Mouse (Mus musculus) telencephalon, adult 2 months (tissue): ENCODE data around the gene Tfap2a.

ENCODE experiments used
- DNase-seq: peaks from one replicate; pipeline ENCODE4 v3.0.0-alpha.2; 2011; ENCODE audit warnings: low read depth, low spot score

Tfap2a gene

DNA sequence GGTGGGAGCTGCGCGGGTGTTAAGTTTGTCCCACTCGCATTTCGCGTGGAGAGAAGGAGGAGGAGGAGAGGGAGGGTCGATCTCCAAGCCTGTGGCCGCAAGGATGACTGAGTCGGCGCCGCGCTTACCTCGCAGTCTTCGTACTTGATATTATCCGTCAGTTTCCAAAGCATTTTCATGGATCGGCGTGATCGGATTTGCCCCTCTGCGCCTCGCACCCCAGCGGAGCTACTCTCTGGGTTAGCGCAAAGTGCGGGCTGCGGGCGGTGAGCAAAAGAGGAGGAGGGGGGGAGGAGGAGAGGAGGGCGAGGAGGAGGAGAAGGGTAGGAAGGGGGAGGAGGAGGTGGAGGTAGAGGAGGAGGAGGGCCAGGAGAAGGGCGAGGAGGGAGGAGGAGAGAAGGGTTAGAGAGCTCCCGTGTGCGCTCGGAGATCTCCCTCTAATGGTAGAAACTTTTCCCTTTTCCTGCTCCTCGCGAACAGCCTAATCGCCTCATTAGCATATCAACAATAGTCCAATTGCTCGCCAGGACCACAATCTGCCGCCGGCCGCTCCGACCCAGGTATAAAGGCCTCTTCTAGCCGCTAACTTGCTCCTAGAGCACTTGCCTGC, 4.5 kb downstream of the Tfap2a start:
- DNase-seq = no peak

DNA sequence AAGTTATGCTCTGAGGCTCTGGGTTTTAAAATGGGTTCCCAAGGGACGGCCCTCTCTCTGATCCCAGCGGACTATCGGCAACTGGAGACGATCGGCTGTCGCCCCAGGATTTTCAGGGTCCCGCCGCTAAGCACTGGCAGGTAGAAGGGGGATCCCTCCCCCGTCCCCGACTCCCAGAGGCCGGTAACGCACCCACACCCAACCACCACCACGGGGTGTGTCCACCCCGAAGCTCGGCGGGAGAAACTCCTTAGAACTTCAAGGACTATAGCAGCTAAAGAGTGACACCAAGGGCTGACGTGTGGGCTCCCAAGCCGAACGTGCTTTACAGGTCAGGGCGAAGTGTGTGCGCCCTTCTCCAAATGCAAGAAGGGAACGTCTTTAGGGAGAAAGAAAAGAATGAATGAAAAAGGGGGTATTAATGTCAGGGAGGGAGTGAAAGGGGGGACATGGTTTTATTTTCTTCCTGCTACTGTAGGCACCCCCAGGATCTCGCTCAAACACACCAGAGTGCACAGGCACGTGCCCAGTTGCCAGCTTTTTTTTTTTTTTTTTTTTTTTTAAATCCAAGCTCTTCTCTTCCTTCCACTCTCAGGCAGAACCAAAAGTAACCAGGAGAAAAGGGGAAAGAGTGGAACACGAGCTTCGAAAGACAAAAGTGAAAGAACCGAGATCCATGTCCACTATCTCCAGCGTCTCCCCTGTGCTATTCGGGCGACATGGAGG, 5.2 kb downstream of the Tfap2a start:
- no peak for DNase-seq

DNA sequence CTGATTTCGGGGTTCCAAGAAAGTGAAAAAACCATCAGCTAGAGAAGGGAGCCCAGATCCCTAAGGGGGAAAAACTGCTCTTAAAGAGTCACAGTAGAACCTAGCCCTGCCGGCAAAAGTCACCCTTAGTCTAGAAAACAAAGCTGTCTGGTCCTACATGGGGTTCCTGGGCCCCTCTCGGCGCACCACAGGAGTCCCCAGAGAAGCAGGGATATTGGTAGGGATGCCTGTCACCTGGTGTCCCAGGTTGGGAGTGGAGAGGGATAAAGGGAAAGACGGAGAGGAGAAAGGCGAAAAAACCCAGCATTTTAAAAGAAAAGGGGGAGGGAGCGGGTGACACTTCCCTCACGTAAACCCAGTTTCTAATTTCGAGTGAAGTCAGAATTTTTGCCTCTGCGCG, 6.1 kb downstream of the Tfap2a start:
- no peak for DNase-seq

DNA sequence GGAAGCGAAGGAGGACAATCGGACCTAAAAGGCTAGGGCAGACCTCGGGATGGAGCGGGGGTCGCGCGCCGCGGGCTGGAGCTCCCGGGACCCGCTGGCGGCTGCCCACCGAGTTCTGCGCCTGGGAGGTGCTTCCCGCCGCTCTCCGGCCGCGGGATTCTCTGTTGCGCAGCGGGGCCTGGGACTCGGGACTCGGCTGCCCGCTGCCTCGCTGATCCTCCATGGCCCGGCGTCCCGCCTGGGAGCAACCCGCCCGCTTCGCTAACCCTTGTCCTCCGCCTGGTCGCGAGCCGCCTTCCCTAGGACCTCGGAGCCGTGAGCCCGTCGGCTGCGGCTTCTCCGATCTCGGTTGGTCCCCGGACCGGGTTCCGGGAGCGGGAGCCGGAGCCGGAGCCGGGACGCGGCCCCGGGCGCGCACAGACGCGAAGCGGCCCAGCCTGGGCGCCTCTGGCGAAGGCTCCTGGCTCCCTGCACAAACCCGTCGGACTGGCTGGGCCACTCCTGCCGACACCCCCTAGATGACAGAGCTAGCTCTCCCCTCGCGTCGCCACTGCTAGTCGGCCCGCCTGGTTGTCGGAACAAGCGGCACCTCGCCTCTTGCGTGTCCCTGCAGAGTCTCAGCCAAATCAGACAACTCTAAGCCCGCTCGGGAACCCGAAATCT, 6.9 kb downstream of the Tfap2a start:
- no peak for DNase-seq

DNA sequence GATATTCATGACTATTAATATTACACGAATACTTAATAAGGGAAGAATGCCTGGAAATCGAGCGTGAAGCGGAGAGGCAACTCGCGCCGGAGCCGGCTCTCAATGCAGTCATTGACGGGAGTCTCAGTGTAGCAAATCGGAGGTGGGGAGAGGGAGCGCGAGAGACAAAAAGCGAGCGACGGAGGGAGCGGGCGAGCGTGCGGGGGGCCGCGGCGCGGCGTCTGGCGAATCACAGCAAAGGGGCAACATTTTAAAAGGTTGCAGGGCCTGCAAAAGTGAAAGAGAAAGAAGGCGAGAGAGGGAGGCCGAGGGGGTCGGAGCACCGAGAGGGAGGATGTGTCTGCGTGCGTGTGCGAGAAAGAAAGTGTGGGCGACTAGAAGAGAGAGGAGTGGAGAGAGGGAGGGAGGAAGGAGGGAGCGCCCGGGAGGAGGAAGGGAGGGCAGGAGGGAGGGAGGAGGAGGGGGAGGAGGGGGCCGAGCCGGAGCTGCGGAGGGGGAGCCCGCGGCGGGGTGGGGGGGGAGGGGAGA, 7.5 kb downstream of the Tfap2a start:
- DNase-seq = no peak

DNA sequence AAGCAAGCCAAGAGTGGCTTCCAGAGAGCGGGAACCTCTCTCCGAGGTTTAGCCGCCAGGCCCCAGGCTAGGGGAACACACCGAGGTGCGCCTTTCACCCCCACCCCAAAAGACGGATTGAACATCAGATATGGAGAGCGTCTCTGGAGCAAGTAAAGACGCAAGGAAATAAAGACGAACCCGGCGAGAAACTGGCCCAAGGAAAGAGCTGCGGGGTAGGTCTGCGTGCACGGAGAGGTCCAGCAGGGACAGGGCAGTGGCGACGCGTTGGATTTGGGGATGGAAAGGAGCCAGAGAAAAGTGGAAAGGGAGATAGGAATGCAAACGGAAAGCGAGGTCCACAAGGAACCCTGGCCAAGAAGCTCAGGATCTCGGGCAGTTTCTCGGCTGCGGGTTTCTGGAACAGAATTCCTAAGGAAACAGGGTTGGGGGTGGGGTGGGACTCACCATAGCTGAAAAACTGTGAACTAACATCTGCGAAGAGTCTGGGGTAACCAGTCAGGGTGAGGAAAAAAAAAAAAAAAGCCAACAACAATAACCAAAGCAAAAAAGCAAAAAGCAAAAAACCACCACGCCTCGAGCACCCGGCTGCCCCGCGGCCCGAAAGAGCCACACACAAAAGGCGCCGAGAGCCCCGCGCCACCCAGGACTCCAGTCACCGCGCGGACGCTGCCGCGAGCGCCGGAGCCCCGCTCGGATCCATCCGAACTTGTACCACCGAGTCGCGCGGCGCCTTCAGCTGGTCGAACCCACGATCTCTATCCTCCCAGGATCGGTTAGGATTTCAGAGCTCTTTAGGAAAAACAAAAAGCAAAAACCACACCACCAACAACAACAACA, 8.4 kb downstream of the Tfap2a start:
- no peak for DNase-seq

DNA sequence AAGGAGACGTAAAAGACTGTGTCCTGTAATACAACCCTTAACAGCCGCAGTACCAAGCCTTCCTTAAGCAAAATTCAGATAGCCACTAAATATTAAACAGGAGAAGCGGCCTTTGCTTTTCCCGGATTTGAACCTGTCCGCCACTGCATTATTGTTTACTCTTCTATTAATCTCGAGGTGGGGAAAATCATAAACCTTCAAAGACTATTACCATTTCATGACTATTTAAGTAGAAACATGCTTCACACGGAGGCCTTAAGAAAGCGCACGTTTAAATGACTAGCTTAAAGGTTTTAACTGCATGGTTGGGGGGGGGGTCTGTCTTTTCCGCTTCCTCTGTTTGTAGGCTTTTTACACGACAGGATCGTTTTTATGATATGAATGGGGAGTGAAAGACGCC, 9.1 kb downstream of the Tfap2a start:
- DNase-seq = no peak

DNA sequence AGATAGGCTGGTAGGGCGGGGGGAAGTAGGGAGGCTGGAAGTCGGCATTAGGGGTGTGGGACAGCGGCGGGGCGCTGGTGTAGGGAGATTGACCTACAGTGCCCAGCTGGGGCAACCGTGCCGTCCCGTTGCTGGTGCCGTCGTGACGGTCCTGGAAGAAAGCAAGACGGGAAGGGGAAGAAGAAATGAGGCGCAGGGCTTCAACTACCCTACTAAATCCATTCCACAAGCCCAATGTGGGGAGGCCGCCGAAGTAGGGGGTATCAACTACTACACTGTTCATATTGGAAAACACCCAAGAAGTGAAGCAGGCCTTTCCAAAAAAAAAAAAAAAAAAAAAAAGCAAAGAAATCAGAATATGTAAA, 9.6 kb downstream of the Tfap2a start:
- DNase-seq = no peak

DNA sequence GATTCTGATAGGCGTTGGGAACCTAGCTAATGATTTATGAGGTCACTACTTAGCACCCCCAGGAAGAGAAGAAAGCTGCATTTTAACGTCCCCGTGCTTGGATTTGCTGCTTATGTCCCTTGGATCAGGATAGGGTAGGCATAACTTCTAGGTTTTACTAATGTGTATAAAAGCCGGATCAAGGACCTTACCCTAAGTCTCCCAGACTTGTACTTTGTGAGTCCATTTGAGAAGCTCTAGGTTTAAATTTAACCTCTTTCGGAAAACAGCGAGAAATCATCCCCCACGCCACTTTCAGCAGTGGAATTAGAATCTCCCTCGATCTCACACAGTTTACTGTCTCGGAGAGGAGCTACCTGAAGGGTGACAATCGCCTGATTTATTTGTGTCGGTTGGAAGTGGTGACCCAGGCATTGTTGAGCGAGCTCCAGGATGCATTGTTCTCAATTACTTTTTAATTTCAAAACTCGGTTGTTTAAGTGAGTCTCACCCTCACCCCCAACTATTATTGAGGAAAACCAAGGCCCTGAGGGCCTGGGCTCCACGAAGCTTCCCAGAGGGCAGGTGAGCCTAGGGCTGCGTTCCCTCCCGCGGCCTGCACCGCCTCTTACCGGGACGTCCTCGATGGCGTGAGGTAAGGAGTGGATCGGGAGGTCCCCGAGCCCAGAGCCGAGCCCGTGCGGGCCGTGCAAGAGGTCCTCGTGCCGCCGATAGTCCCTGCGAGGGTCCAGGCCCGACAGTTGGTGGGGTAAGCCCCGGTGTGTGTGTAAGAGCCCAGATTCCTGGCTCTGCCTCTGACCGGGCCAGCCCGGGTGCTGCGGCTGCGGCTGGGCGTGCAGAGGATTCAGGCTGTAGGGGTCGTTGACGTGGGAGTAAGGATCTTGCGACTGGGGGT, 10.2 kb downstream of the Tfap2a start:
- DNase-seq = no peak

DNA sequence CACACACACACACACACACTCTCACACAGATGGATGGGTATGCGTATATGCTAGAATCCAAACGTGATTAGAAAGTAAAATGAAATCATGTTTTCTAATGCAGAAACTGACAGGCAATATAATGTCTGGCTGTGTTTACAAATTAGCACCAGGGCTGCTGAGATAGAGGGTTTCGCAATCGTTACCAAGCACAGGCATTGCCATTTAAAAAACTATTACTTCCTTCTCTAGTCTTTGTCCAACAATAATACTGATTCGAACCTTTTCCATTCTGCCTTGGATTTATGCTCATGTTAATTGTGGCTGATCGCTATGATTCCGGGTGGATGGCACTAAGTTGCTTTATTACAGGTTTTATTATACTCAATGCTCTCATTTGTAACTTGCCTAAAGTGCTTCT, 12.3 kb downstream of the Tfap2a start:
- DNase-seq = no peak

DNA sequence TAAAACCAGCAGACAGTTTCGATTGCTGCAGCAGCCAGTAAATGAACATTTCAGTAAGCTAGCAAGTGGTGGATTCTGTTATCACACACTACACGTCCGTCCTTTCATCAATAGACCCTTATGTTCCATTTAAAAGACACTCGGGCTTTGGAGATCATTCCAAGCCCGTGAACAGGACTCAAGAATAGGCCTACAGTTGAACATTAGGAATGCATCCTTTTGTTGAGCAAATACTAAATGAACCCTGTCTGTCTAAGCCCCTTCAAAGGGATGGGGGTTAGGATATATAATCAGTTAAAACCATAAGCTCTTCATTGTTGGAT, 14.6 kb downstream of the Tfap2a start:
- no peak for DNase-seq

DNA sequence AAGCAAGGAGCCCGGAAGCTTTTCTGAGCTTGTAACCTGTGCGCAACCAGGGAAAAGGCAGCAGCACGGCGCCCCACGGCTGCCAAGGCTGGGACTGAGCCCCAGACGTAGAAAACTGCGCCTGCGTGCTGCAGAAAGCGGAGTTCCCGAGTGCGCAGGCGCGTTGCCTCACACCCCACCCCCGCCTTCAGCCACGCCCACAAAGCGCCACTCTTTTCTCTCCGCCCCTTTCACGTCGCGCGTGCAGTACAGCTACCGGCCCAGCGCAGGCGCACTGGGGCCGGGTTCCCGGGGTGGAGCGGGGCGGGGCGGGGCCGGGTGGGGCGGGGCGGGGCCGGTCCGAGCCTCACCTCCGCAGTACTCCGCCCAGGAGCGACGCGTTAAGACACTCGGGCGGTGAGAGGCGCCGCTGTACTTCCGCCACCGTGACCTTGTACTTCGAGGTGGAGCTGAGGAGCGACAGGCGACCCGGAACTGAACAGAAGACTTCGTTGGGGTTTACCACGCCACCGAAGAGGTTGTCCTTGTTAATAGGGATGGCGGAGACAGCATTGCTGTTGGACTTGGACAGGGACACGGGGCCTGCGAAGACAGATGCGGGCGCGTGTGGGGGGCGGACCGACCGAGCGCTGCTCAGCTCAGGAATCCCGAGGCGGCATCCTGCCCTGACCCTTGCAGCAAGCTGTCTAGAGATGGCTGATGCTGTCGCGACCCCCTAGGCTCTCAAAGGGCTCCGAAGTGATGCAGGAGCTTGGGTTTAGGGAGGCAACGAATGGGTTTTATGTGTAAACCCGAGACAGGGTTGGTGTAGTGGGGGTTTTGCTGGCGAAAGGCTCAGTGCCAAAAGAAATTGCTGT, 15.2 kb downstream of the Tfap2a start:
- peak; percentile 44 for DNase-seq

DNA sequence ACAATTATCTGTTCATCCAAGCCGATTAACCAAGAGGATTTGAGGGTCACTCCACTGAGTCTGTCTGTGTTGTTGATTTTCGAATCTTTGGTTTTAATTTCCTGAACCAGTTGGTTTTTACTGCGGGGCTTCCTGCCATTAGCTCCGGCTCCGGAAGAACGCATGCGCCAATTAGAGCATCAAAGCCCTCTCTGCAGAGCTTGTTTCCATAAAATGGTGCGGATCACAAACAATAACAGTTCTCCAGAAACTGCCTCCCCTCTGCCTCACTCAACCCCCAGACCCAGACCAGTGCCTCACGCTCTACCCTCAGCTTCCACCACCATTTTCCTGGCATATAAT, 18.5 kb downstream of the Tfap2a start:
- no peak for DNase-seq

DNA sequence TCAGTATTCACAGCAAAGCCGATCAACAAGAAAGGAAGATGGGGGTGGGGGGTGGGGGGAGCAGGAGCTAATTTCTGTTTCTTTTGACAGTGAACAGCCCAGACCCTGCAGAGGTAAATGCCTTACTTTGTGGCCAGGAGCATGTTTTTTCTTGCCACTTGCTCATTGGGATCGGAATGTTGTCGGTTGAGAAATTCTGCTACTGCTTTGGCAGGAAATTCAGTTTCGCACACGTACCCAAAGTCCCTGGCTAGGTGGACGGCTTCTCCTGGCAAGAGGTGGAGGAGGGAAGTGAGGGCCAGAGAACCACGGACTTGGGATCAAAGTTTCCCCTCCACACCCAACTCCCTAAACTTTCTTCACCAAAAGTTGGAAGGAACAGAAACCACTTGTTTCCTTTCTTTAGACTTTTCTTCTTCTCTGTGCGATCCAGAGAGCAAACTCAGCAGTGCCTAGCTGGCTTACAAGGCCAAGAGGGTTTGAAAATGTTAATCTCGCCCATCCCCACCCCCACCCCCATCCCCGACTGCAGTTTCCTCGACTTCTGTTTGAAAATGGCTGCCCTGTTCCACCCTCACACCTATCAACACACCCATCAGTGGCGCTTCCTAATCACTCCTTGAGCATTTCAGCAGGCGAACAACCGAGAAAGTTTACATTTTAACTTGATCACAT, 19.0 kb downstream of the Tfap2a start:
- DNase-seq = no peak

DNA sequence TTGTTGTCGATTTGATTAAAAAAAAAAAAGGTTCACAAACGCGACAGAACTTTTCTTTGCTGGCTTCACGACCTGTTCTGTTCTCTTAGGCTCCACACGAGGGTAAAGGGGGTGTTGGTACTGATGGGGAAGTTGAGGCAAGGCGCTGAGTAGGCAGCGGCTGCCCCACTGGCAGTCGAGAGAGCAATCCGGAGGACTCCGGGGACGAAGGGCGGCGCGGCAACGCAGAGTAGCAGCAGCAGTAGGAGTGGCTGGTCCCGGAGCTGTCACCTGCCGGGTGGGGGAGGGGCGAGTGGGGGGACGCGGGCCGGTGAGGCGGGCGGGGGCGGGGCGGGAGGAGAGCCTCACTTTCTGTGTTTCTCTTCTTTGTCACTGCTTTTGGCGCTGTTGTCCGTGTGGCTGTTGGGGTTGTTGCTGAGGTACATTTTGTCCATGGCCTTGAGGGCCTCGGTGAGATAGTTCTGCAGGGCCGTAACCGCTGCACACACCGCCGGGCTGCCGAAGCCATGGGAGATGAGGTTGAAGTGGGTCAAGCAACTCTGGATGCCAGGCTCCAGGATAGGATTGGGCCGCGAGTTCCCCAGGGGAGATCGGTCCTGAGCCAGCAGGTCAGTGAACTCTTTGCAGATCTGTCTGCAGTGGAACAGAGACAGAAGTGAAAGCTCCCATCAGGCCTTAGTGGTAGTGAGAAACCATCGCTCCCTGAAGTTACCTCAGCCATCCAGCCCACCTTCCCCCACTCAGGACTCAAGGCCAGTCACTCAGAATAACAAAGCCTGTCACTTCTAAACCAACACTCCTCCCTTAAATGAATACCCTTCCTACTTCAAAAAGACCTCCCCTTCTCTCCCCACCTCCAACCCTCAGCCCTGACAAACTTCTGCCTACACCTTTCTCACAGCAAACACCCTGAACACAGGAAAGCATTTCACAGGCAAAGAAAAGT, 21.1 kb downstream of the Tfap2a start:
- no peak for DNase-seq

DNA sequence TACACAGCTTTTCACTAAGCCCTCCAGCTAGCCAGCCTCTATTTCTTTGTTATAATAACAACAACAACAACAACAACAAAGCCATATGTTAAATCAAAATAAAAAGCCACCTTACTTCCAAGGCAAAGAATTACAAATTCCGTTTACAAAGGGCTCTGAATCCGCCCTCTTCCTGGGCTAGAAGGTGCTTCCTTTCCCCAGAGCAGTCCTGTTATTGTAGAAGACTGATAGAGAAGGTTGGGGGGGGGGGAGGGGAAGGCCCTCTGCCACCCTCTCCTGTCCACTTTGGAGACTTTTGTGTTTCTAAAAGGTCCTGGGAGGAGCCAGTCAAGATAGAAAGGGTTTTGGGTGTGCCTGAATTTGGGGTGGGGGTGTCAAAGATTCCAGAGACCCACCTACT, 23.6 kb downstream of the Tfap2a start:
- DNase-seq = no peak

DNA sequence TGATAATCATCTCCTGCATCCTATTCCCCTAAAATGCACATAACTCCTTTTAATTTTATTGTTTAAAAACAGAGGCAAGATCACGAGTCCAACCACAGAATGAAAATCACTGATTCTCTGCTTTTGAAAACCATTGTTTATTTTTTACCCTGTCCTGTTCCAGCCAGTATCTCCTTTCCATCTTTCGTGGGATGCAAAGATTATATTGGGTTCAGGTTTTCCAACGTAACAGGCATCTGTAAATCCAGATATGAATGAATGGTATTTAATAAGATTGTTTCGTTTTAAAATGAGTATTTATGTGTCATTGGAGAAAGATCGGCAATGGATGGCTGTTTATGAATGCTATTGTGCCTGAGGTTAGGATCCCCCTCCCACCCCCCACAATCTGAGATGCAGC, 24.5 kb downstream of the Tfap2a start:
- no peak for DNase-seq

DNA sequence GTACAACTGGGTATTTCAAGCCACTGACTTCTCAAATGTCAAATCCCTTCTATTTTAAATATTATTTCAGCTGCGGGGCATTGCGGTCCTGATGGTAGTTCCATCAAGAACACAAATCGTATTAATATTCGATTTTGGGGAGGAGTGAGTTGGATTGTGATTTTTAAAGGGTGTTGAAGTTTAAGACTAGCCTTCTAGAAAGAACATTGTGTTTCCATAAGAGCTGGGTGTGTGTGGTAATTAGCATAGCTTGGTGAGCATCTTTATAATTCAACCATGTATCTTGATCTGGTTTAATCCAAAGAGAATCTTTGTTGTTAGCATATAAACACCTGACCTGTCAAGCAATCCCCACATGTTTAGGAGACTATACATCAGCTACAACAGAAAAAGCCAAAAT, 24.9 kb downstream of the Tfap2a start:
- DNase-seq = no peak

DNA sequence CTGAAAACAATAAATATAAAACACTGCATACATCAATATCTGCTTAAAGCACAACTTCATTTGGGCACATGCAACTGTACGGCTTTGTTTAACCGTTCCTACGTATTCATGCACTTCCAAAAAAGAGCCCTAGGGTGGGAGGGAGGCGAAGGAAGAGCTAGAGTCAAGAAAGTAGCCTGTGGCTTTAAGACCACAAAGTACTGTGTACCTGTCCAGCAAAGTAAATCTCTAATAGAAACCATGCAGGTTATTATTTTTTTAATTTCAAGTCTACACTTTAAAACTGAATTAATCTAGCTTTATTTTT, 25.7 kb downstream of the Tfap2a start:
- no peak for DNase-seq
